Mouse (Mus musculus): ENCODE results near the gene Llph.

GRCm38 (mm10) chr10:120236855-120237254, 10.0 kb downstream of the Llph start:
- TF ChIP-seq MYOG (IDR thresholded peaks at IDR 0.05; ENCODE audit: control insufficient read depth in 1 of 3, insufficient read depth in 1 of 3, insufficient read length in 2 of 3, low read depth in 2 of 3) (no peak), TCF3 (IDR thresholded peaks at IDR 0.05; ENCODE audit: insufficient read length, low read depth) (no peak), TCF12 (IDR thresholded peaks at IDR 0.05; ENCODE audit: insufficient read depth, poor library complexity, severe bottlenecking) (no peak), POLR2A (IDR thresholded peaks at IDR 0.05; ENCODE audit: insufficient read length, low read depth) (no peak), MAX (IDR thresholded peaks at IDR 0.05; ENCODE audit: low read depth) (no peak), CEBPB (IDR thresholded peaks at IDR 0.05; ENCODE audit: insufficient read depth, poor library complexity, severe bottlenecking) (no peak), POLR2AphosphoS2 (IDR thresholded peaks at IDR 0.05; ENCODE audit: insufficient read length, low read depth) (no peak), MYOD1 (IDR thresholded peaks at IDR 0.05; ENCODE audit: control insufficient read depth in 1 of 3, insufficient read length in 2 of 3, low read depth in 2 of 3) (peak in 1 of 3 experiments; percentile 1), USF1 (IDR thresholded peaks at IDR 0.05; ENCODE audit: low read depth) (no peak), E2F4 (IDR thresholded peaks at IDR 0.05; ENCODE audit: insufficient read depth) (no peak), REST (IDR thresholded peaks at IDR 0.05; ENCODE audit: insufficient read depth, insufficient read length) (no peak), SRF (IDR thresholded peaks at IDR 0.05; ENCODE audit: control insufficient read depth, insufficient read length, low read depth) (no peak)
